22 mouse cellular contexts compared by ENCODE assay signal in the genomic region with DNA sequence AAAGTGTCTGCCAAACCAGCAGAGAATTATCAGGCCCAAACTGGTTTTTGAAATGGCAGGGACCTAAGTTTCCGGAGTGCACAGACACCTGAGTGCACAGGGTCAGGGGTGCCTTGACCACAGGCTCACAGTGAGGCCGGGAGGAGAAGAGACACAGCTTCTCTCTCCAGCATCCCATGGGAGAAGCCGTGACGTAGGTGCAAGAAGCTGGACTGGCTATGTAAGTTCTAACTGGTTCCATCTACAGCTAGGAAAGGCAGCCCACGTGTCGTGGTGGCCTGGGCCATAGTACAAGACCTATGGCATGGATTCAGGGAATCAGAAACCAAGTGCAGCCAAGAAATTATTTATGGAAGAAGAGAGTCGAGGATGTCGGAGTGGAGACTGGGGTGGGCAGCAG. TPM values are rescaled to one million over a fixed set of nuclear protein-coding genes. Genes with fewer than 3 reads are reported as not detected.
DNase-seq lines count a peak whose midpoint lies in the region; ATAC-seq and TF ChIP-seq lines count a peak whose summit lies in the region.
"Had no signal": no experiment of that assay in that cellular context is flagged by ENCODE, and none has a peak within 500 bp of the region (broad histone marks: within the 10 kb centered on the region; RNA-seq: fewer than 3 reads in every experiment).

No protein-coding gene starts in this region.

- no peak overlapping the region for H3K9ac ChIP-seq in hindbrain, postnatal 0 days (replicated peaks; ENCODE audit: low read length)
- no peak overlapping the region for H3K9ac ChIP-seq in hindbrain, embryonic 14.5 days
- no peak overlapping the region for H3K9ac ChIP-seq in heart, embryonic 13.5 days
- H3K9ac ChIP-seq: embryonic facial prominence, embryonic 15.5 days; forebrain, embryonic 15.5 days; heart, embryonic 15.5 days; hindbrain, embryonic 13.5 days had no signal

- H3K36me3 ChIP-seq in hindbrain, postnatal 0 days (ENCODE audit: insufficient read depth, low read length) = no peaks in the 10 kb centered on the region
- no peaks in the 10 kb centered on the region for H3K36me3 ChIP-seq in hindbrain, embryonic 14.5 days (replicated peaks; ENCODE audit: control insufficient read depth, insufficient read depth)
- 0 out of 2 replicates have a peak, but pooled peaks cover 4% of the 10 kb centered on the region for H3K36me3 ChIP-seq in heart, embryonic 13.5 days
- H3K36me3 ChIP-seq: embryonic facial prominence, embryonic 15.5 days; forebrain, embryonic 10.5 days; forebrain, embryonic 15.5 days; heart, embryonic 15.5 days; hindbrain, embryonic 13.5 days had no signal

- no peak overlapping the region for H3K27ac ChIP-seq in hindbrain, postnatal 0 days
- H3K27ac ChIP-seq in hindbrain, embryonic 14.5 days = no peak overlapping the region
- no peak overlapping the region for H3K27ac ChIP-seq in heart, embryonic 13.5 days (replicated peaks)
- H3K27ac ChIP-seq: embryonic facial prominence, embryonic 15.5 days; forebrain, embryonic 10.5 days; forebrain, embryonic 15.5 days; heart, embryonic 15.5 days; hindbrain, embryonic 13.5 days had no signal

- no peaks in the 10 kb centered on the region for H3K27me3 ChIP-seq in hindbrain, postnatal 0 days (ENCODE audit: insufficient read depth, low read length)
- peaks cover 24% of the 10 kb centered on the region for H3K27me3 ChIP-seq in hindbrain, embryonic 14.5 days (ENCODE audit: control insufficient read depth, insufficient read depth, low read length)
- peaks cover 22% of the 10 kb centered on the region; the same call in 1 of the 2 replicates for H3K27me3 ChIP-seq in heart, embryonic 13.5 days (replicated peaks)
- H3K27me3 ChIP-seq: CH12.LX; embryonic facial prominence, embryonic 15.5 days; Patski had no signal

- no peaks in the 10 kb centered on the region for H3K9me3 ChIP-seq in hindbrain, postnatal 0 days (ENCODE audit: low read length)
- no peaks in the 10 kb centered on the region for H3K9me3 ChIP-seq in hindbrain, embryonic 14.5 days (ENCODE audit: control insufficient read depth, low read length)
- no peaks in the 10 kb centered on the region for H3K9me3 ChIP-seq in heart, embryonic 13.5 days
- H3K9me3 ChIP-seq: embryonic facial prominence, embryonic 15.5 days; forebrain, embryonic 10.5 days; forebrain, embryonic 15.5 days; heart, embryonic 15.5 days; hindbrain, embryonic 13.5 days had no signal

- intact Hi-C loops in heart, postnatal 25 days (cut with DNase I) = no loop called here
- intact Hi-C loops in heart, postnatal 10 days (cut with DNase I) = loop anchor here (10.0 kb wide), 1 partner anchor 378 kb away; the partner anchor contains the start of gene Eci2

- 0 out of 2 replicates have a peak overlapping the region, but pooled peaks have one; percentile 6 for H3K4me2 ChIP-seq in hindbrain, postnatal 0 days (ENCODE audit: low read depth, low read length)
- no peak overlapping the region for H3K4me2 ChIP-seq in hindbrain, embryonic 14.5 days (replicated peaks)
- peak overlapping the region; percentile 95 for H3K4me2 ChIP-seq in heart, embryonic 13.5 days
- H3K4me2 ChIP-seq: embryonic facial prominence, embryonic 15.5 days; forebrain, embryonic 15.5 days; heart, embryonic 15.5 days; hindbrain, embryonic 13.5 days had no signal

- H3K4me3 ChIP-seq in hindbrain, postnatal 0 days (ENCODE audit: low read length) = no peak overlapping the region
- H3K4me3 ChIP-seq in hindbrain, embryonic 14.5 days (replicated peaks; ENCODE audit: low read length) = no peak overlapping the region
- H3K4me3 ChIP-seq in heart, embryonic 13.5 days = 0 out of 2 replicates have a peak overlapping the region, but pooled peaks have one; percentile 83
- H3K4me3 ChIP-seq: embryonic facial prominence, embryonic 15.5 days; erythroblast, embryonic 14.5 days; forebrain, embryonic 10.5 days; forebrain, embryonic 15.5 days; heart, embryonic 15.5 days; hindbrain, embryonic 13.5 days had no signal

- DNase-seq in heart, adult 11 months = peak; percentile 94
- no peak for DNase-seq in heart, postnatal 25 days (ENCODE audit: low spot score)
- no peak for DNase-seq in hindbrain, postnatal 0 days (ENCODE audit: low spot score)
- no peak for DNase-seq in hindbrain, embryonic 14.5 days (ENCODE audit: low spot score)
- DNase-seq in heart, postnatal 10 days = peak; percentile 33 to 35
- no peak for DNase-seq in urinary bladder, adult 2 months (ENCODE audit: low spot score)
- DNase-seq: adrenal gland, postnatal 14 days; cerebellum, adult 18-20 months; cerebellum, adult 9-11 months; cerebellum, postnatal 36 days; gastrocnemius, postnatal 14 days had no signal

- 79% methylated on average over 8 of the region's 8 CpGs for WGBS in hindbrain, postnatal 0 days
- WGBS in hindbrain, embryonic 14.5 days = 87% methylated on average over 8 of the region's 8 CpGs
- WGBS in heart, embryonic 13.5 days = 67% methylated on average over 8 of the region's 8 CpGs

- ATAC-seq in hindbrain, postnatal 0 days = no peak
- ATAC-seq in hindbrain, embryonic 14.5 days (ENCODE audit: low FRiP score) = no peak
- ATAC-seq in heart, embryonic 13.5 days (ENCODE audit: extremely low read depth, insufficient number of reproducible peaks, low FRiP score, low TSS enrichment) = no peak
- ATAC-seq: activated CD4-positive, CD25-positive, alpha-beta regulatory T cell, adult 4 months; forebrain, embryonic 15.5 days; Patski had no signal

- no peaks in the 10 kb centered on the region; the same call in 1 of the 2 replicates for H3K4me1 ChIP-seq in hindbrain, postnatal 0 days (ENCODE audit: insufficient read depth, low read length)
- peaks cover 15% of the 10 kb centered on the region for H3K4me1 ChIP-seq in hindbrain, embryonic 14.5 days (replicated peaks; ENCODE audit: control insufficient read depth, insufficient read depth, low read length)
- peaks cover 74% of the 10 kb centered on the region for H3K4me1 ChIP-seq in heart, embryonic 13.5 days

- no peak for TF ChIP-seq CTCF in hindbrain, postnatal 0 days (IDR thresholded peaks at IDR 0.05; ENCODE audit: low read depth)

RNA-seq across cellular contexts. Expression of gene Pxdc1, which starts 6.1 kb away (rescaled TPM):
- total RNA-seq in heart, postnatal 25 days (2021) = 10 to 100 TPM; 11.5 to 12.9 TPM
- 15.6 and 25.2 TPM in 2 replicates for total RNA-seq in hindbrain, postnatal 0 days (2014; rRNA removed)
- 11.3 and 14.5 TPM in 2 replicates for polyA plus RNA-seq in hindbrain, postnatal 0 days (2015; fragmentation: Nextera tagmentation; extraction: Ambion mirVana)
- polyA plus RNA-seq in hindbrain, embryonic 14.5 days (2014; fragmentation: Nextera tagmentation; extraction: Ambion mirVana) = 10.4 and 13.2 TPM in 2 replicates
- 14.6 and 21.4 TPM in 2 replicates for polyA plus RNA-seq in heart, embryonic 13.5 days (2015; fragmentation: Nextera tagmentation; extraction: Ambion mirVana)
- 10 to 100 TPM; 18.2 to 24.3 TPM for total RNA-seq in heart, postnatal 10 days (2021)
- 17.1 and 29.2 TPM in 2 replicates for polyA plus RNA-seq in urinary bladder, adult 2 months (2012; rRNA removed)
- total RNA-seq: CH12.LX; hematopoietic stem cell, adult 5-6 weeks had no signal

Comparison
In these comparisons a context has a peak if more than half of its experiments do, and no peak if none do; other contexts are left out.
1. DNase-seq: peak in heart, adult 11 months (single experiment) and heart, postnatal 10 days (2 of 2); none in heart, postnatal 25 days (single experiment), hindbrain, postnatal 0 days (single experiment), hindbrain, embryonic 14.5 days (single experiment) and urinary bladder, adult 2 months (single experiment).